Mouse (Mus musculus) left cerebral cortex, adult 2 months (tissue): ENCODE measurements at regions not wholly inside any gene's neighbourhood (a gene's known extent, or its start where the extent isn't known, plus 50 kb on each side); places are given as distances from the start of the nearest gene placed in this dataset.

Source experiments
- DNase-seq, 2 experiments: peaks; one replicate each; pipeline ENCODE4 v3.0.0; 2021 to 2022; ENCODE audit warnings: low spot score in 2 of 2, mixed read lengths in 1 of 2; ENCODE audit errors: extremely low spot score in 1 of 2
- H3K27ac ChIP-seq: fragments of 200-600 bp; 2 replicates; pipeline ENCODE4 v1.8.1; 2022
- H3K4me3 ChIP-seq: fragments of 200-600 bp; 2 replicates; pipeline ENCODE4 v1.8.1; 2022
- CTCF ChIP-seq: fragments of 200-600 bp; IDR thresholded peaks from 2 replicates; pipeline ENCODE4 v1.8.1; 2022; ENCODE audit warnings: antibody characterized with exemption, mild to moderate bottlenecking, moderate library complexity
- intact Hi-C: fragments of 180-260 bp; cut with DNase I; formaldehyde crosslinking; loops from one replicate; pipeline ENCODE4 v1.15.1; 2025

- Histone ChIP-seq H3K4me3 (no peak overlapping the region), H3K27ac (no peak overlapping the region)
- DNase-seq: no peak
- intact Hi-C loops: no loop called here
- no peak for TF ChIP-seq CTCF
These were observed 136.6 kb downstream of the Tmem38b start for GRCm38 (mm10) chr4:53962458-53962857.

GRCm38 (mm10) chr4:53970461-53970860 is 144.6 kb downstream of the Tmem38b start:
- no peak overlapping the region for H3K27ac ChIP-seq
- intact Hi-C loops: no loop called here
- DNase-seq: no peak
- no peak for TF ChIP-seq CTCF
- H3K4me3 ChIP-seq: no peak overlapping the region

GRCm38 (mm10) chr4:53970960-53971359 is 145.1 kb downstream of the Tmem38b start:
- intact Hi-C loops: no loop called here
- Histone ChIP-seq H3K4me3 (no peak overlapping the region), H3K27ac (no peak overlapping the region)
- no peak for DNase-seq
- no peak; the same call in 1 of the 2 replicates for TF ChIP-seq CTCF

- H3K27ac ChIP-seq: no peak overlapping the region
- no peak for TF ChIP-seq CTCF
- no peak overlapping the region for H3K4me3 ChIP-seq
- no peak for DNase-seq
- intact Hi-C loops: no loop called here
These were observed 150.3 kb downstream of the Tmem38b start for GRCm38 (mm10) chr4:53976036-53976638.

GRCm38 (mm10) chr4:53986519-53987301 is 160.9 kb downstream of the Tmem38b start:
- no peak for TF ChIP-seq CTCF
- Histone ChIP-seq H3K27ac (no peak overlapping the region), H3K4me3 (no peak overlapping the region)
- intact Hi-C loops: no loop called here
- DNase-seq: no peak

- intact Hi-C loops: no loop called here
- DNase-seq: no peak
- H3K4me3 ChIP-seq: no peak overlapping the region
- no peak overlapping the region for H3K27ac ChIP-seq
- TF ChIP-seq CTCF: no peak
These were observed 161.7 kb downstream of the Tmem38b start for GRCm38 (mm10) chr4:53987536-53987935.

- intact Hi-C loops: no loop called here
- peak overlapping the region; percentile 22; the same call in 1 of the 2 replicates for H3K4me3 ChIP-seq
- peak in 1 of 2 experiments; percentile 16 for DNase-seq
- TF ChIP-seq CTCF: no peak
- H3K27ac ChIP-seq: no peak overlapping the region
These were observed 195.4 kb downstream of the Tmem38b start for GRCm38 (mm10) chr4:54021069-54021829.

DNA sequence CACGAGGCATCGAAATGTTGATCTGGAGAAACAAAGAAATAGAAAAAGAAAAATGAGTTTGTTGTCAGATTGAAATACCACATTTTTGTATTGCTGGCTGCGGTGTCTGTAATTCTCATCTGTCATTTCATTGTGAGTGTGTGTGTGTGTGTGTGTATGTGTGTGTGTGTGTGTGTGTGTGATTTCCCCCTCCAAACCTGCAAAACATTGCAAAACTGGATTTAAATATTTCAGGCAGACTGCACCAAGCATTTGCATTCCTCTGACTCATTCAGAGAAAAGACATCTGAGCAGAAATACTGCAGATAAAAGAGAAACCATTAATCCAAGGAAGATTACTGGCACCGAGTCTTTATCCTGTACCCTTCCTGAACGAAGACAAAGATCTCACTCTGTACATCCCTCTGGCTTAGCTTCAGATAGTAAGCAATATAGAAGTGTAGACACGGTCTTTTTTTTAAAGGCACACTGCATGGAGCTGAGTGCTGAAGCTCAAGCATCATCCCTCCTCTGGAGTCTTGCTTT is 196.1 kb downstream of the Tmem38b start:
- intact Hi-C loops: no loop called here
- Histone ChIP-seq H3K4me3 (peak overlapping the region; percentile 22; the same call in 1 of the 2 replicates), H3K27ac (peak overlapping the region; percentile 29)
- DNase-seq: no peak
- no peak for TF ChIP-seq CTCF

GRCm38 (mm10) chr4:54026919-54027318 is 201.1 kb downstream of the Tmem38b start:
- no peak for DNase-seq
- intact Hi-C loops: no loop called here
- TF ChIP-seq CTCF: no peak
- no peak overlapping the region for H3K27ac ChIP-seq
- H3K4me3 ChIP-seq: no peak overlapping the region

DNA sequence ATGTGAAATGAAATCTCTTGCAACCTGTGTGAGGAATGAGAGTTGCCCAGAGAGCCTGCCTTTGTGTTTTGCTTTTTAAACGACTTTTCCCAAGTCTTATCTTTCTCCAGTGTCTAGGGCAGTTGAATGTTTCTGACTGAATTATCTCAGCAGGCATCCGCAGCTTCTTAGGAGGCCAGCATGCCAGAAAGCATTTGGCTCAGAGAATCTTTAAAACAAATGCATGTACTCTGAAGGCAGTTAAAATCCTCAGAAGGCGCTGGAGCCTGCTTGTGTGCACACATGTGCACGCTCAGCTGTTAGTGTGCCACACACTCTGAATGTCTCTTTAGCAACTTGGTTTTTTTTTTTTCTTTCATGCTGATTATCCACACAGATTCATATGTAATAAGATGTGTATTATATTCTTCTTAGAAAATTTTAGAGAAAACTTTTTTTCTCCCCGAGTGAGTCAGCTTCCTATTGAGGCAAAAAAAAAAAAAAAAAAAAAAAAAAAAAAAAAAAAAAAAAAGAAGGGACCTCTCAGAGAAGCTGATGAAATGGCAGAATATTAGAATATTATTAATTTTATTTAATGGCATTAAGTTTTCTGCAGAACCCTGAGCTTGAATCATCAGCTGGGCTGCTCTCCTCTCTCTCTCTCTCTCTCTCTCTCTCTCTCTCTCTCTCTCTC is 201.9 kb downstream of the Tmem38b start:
- Histone ChIP-seq H3K27ac (no peak overlapping the region), H3K4me3 (no peak overlapping the region)
- no peak for TF ChIP-seq CTCF
- DNase-seq: no peak
- intact Hi-C loops: no loop called here

DNA sequence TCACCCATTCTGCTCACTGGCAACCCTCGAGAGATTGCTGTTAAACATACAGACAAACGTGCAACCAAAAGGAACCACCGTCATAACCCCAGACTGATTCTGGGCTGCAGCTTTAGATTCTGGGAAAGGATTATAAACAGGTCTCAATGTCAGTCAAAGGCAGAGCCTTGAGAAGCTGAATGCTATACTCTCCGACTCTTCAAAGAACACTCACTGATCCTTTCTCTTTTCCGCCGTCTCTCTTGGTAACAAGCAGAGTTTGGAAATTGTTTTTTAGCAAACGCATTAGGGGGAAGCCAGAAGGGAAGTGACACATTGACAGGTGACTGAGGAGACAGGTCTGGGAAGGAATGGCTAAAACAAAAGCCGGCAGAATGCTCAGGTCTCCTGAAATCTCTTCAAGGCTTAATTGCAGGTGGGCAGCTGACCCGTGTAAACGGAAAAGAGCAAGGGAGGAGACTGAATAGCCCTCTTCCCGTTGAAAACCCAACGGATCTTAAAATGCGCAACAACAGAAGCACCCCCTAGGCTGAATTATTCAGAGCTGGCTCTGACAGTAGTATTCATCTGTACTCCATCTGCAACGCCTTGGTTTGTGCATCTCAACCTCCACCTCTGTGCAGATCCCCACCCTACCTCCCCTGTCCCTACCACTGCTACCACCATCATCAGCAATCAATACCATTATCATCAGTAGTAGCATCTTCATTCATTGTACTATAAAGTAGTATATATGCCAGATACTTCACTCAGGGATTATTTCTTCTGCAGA is 219.6 kb downstream of the Tmem38b start:
- H3K27ac ChIP-seq: no peak overlapping the region

More for the DNA sequence above, 219.6 kb downstream of the Tmem38b start:
- intact Hi-C loops: no loop called here
- no peak for DNase-seq
- no peak overlapping the region for H3K4me3 ChIP-seq
- TF ChIP-seq CTCF: no peak
